Mouse (Mus musculus): Measurements from ENCODE around the gene Car15. TPM values are rescaled to one million over a fixed set of nuclear protein-coding genes. Genes with fewer than 3 reads are reported as not detected.

The Car15 gene
- polyA plus RNA-seq (2014; fragmentation: Nextera tagmentation; extraction: Ambion mirVana) = 2.5 and 3.4 TPM in 2 replicates

- no peaks in the 10 kb centered on the region for H3K9me3 ChIP-seq (ENCODE audit: control insufficient read depth, low read length)
- H3K4me3 ChIP-seq (replicated peaks; ENCODE audit: low read length) = no peak within 1 kb of the TSS
- peaks cover 9% of the 10 kb centered on the region; the same call in 1 of the 2 replicates for H3K4me1 ChIP-seq (replicated peaks; ENCODE audit: control insufficient read depth, insufficient read depth, low read length)
- ATAC-seq (ENCODE audit: low FRiP score) (no peak), DNase-seq (ENCODE audit: low spot score) (no peak)
- no peak within 1 kb of the TSS for H3K27ac ChIP-seq
- 85% methylated on average over 6 of the region's 6 CpGs for WGBS
- H3K27me3 ChIP-seq (ENCODE audit: control insufficient read depth, insufficient read depth, low read length) = peaks cover 12% of the 10 kb centered on the region; the same call in 1 of the 2 replicates
- H3K9ac ChIP-seq = no peak within 1 kb of the TSS
- H3K36me3 ChIP-seq (replicated peaks; ENCODE audit: control insufficient read depth, insufficient read depth) = peaks cover 46% of the 10 kb centered on the region
- no peak within 1 kb of the TSS for H3K4me2 ChIP-seq (replicated peaks)
Measured at GRCm38 (mm10) chr16:17838051-17838450, at the start of gene Car15. TSS of gene Car15 (minus strand) at chr16:17838364.

DNA sequence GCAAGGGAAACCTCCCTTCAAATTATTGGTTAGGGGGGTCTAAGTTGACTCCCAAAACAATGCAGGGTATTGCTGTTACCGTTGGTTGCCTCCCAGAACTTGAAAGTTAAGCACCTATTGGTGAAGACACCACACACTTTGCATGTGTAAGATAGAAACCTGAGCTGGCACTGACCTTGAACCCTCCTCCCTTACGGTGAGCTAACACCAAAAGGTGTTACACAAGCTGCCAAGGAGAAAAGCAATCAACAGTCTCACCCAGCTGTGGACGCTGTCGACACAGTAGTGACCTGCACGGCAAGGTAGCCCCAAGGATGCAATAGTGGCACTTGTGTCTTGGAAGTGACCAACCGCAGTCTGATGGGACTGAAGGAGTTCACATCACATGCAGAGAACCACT is 46.0 kb upstream of the Car15 start:
- no peak for DNase-seq (ENCODE audit: low spot score)
- ATAC-seq (ENCODE audit: low FRiP score) = no peak

DNA sequence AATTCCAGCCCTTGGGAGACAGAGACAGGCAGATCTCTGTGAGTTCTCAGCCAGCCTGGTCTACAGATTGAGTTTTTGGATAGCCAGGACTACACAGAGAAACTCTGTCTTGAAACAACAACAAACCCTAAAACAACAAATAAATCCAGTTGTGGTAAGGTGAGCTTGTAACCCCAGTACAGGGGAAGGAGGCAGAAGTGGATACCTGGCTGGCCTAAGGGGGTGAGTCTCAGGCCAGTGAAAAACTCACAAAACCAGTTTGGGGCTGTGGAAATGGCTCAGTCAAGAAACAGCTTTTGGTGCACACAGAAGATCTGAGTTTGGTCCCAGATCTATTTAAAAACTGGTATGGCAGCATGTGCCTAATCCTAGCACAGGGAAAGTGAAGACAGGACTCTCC is 44.0 kb upstream of the Car15 start:
- Histone ChIP-seq H3K9me3 (ENCODE audit: control insufficient read depth, low read length) (no peaks in the 10 kb centered on the region), H3K4me2 (replicated peaks) (no peak overlapping the region), H3K4me1 (replicated peaks; ENCODE audit: control insufficient read depth, insufficient read depth, low read length) (peaks cover 9% of the 10 kb centered on the region; the same call in 1 of the 2 replicates), H3K4me3 (replicated peaks; ENCODE audit: low read length) (no peak overlapping the region), H3K9ac (no peak overlapping the region), H3K27ac (no peak overlapping the region), H3K36me3 (replicated peaks; ENCODE audit: control insufficient read depth, insufficient read depth) (0 out of 2 replicates have a peak, but pooled peaks cover 6% of the 10 kb centered on the region), H3K27me3 (ENCODE audit: control insufficient read depth, insufficient read depth, low read length) (no peaks in the 10 kb centered on the region)
- ATAC-seq (ENCODE audit: low FRiP score) = no peak
- no peak for DNase-seq (ENCODE audit: low spot score)

More for the DNA sequence above, 46.0 kb upstream of the Car15 start:
- no peaks in the 10 kb centered on the region for H3K9me3 ChIP-seq (ENCODE audit: control insufficient read depth, low read length)
- peaks cover 9% of the 10 kb centered on the region; the same call in 1 of the 2 replicates for H3K4me1 ChIP-seq (replicated peaks; ENCODE audit: control insufficient read depth, insufficient read depth, low read length)
- H3K4me2 ChIP-seq (replicated peaks) = no peak overlapping the region
- H3K27me3 ChIP-seq (ENCODE audit: control insufficient read depth, insufficient read depth, low read length) = no peaks in the 10 kb centered on the region
- 0 out of 2 replicates have a peak, but pooled peaks cover 6% of the 10 kb centered on the region for H3K36me3 ChIP-seq (replicated peaks; ENCODE audit: control insufficient read depth, insufficient read depth)
- H3K9ac ChIP-seq = no peak overlapping the region
- no peak overlapping the region for H3K4me3 ChIP-seq (replicated peaks; ENCODE audit: low read length)
- H3K27ac ChIP-seq = no peak overlapping the region
- WGBS = 90% methylated on average over 6 of the region's 6 CpGs

- DNase-seq (ENCODE audit: low spot score) = no peak
- H3K9me3 ChIP-seq (ENCODE audit: control insufficient read depth, low read length) = no peaks in the 10 kb centered on the region
- 95% methylated on average over 4 of the region's 4 CpGs for WGBS
- H3K4me3 ChIP-seq (replicated peaks; ENCODE audit: low read length) = no peak overlapping the region
- no peaks in the 10 kb centered on the region for H3K4me1 ChIP-seq (replicated peaks; ENCODE audit: control insufficient read depth, insufficient read depth, low read length)
- no peak overlapping the region for H3K27ac ChIP-seq
- H3K27me3 ChIP-seq (ENCODE audit: control insufficient read depth, insufficient read depth, low read length) = no peaks in the 10 kb centered on the region
- H3K4me2 ChIP-seq (replicated peaks) = no peak overlapping the region
- H3K36me3 ChIP-seq (replicated peaks; ENCODE audit: control insufficient read depth, insufficient read depth) = 0 out of 2 replicates have a peak, but pooled peaks cover 6% of the 10 kb centered on the region
- ATAC-seq (ENCODE audit: low FRiP score) = no peak
- H3K9ac ChIP-seq = no peak overlapping the region
Measured at GRCm38 (mm10) chr16:17879571-17879970, 41.4 kb upstream of the Car15 start.

DNA sequence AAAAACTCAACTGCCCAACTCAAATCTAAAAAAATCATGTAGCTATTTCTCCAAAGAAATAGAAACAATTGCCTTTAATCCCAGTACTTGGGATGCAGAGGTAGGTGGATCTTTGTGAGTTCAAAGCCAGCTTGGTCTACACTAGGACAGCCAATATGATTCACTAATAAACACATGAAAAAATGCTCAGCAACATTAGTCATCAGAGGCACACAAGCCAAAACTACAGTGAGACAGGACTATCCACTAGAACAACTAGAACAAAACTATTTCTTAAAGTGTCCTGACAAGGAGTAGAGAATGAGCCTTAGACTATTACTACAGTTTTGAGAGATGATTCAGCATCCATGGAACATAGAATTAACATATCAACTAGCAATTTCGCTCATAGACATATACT is 37.9 kb upstream of the Car15 start:
- no peak for ATAC-seq (ENCODE audit: low FRiP score)
- Histone ChIP-seq H3K4me1 (replicated peaks; ENCODE audit: control insufficient read depth, insufficient read depth, low read length) (no peaks in the 10 kb centered on the region), H3K27ac (no peak overlapping the region), H3K27me3 (ENCODE audit: control insufficient read depth, insufficient read depth, low read length) (no peaks in the 10 kb centered on the region), H3K9me3 (ENCODE audit: control insufficient read depth, low read length) (no peaks in the 10 kb centered on the region), H3K9ac (no peak overlapping the region), H3K4me3 (replicated peaks; ENCODE audit: low read length) (no peak overlapping the region), H3K4me2 (replicated peaks) (no peak overlapping the region), H3K36me3 (replicated peaks; ENCODE audit: control insufficient read depth, insufficient read depth) (peaks cover 16% of the 10 kb centered on the region)
- 93% methylated on average over 1 of the region's 1 CpGs for WGBS
- no peak for DNase-seq (ENCODE audit: low spot score)

- H3K4me3 ChIP-seq (replicated peaks; ENCODE audit: low read length) = no peak overlapping the region
- no peak overlapping the region for H3K27ac ChIP-seq
- DNase-seq (ENCODE audit: low spot score) (no peak), ATAC-seq (ENCODE audit: low FRiP score) (no peak)
- no peak overlapping the region for H3K4me2 ChIP-seq (replicated peaks)
- no peaks in the 10 kb centered on the region for H3K27me3 ChIP-seq (ENCODE audit: control insufficient read depth, insufficient read depth, low read length)
- no peaks in the 10 kb centered on the region for H3K4me1 ChIP-seq (replicated peaks; ENCODE audit: control insufficient read depth, insufficient read depth, low read length)
- H3K9ac ChIP-seq = no peak overlapping the region
- WGBS = 82% methylated on average over 4 of the region's 4 CpGs
- H3K36me3 ChIP-seq (replicated peaks; ENCODE audit: control insufficient read depth, insufficient read depth) = peaks cover 25% of the 10 kb centered on the region
- H3K9me3 ChIP-seq (ENCODE audit: control insufficient read depth, low read length) = no peaks in the 10 kb centered on the region
Measured at GRCm38 (mm10) chr16:17875174-17875573, 37.0 kb upstream of the Car15 start.

DNA sequence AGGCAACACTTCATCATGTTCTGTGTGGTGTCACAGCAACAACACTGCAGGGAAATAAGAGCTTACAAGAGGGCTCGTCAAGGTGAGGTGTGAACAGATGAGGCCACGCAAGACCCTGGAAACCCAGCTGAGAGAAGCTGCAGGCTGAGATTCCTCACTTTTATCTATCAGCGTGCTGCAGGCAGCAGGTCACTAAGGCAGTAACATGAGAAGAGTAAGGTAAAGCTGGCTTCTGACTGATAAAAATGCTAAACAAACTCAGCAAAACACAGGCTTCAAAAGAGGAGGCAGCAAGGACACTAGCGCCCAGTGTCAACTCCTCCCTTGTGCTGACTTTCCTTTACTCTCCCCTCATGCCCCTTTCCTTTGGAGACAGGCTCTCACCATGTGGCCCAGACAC is 34.8 kb upstream of the Car15 start:
- no peak overlapping the region for H3K9ac ChIP-seq
- no peak overlapping the region for H3K4me2 ChIP-seq (replicated peaks)
- no peak overlapping the region for H3K4me3 ChIP-seq (replicated peaks; ENCODE audit: low read length)
- ATAC-seq (ENCODE audit: low FRiP score) (no peak), DNase-seq (ENCODE audit: low spot score) (no peak)
- no peaks in the 10 kb centered on the region for H3K4me1 ChIP-seq (replicated peaks; ENCODE audit: control insufficient read depth, insufficient read depth, low read length)
- H3K36me3 ChIP-seq (replicated peaks; ENCODE audit: control insufficient read depth, insufficient read depth) = peaks cover 38% of the 10 kb centered on the region
- 77% methylated on average over 4 of the region's 4 CpGs for WGBS
- no peaks in the 10 kb centered on the region for H3K9me3 ChIP-seq (ENCODE audit: control insufficient read depth, low read length)
- H3K27me3 ChIP-seq (ENCODE audit: control insufficient read depth, insufficient read depth, low read length) = no peaks in the 10 kb centered on the region
- no peak overlapping the region for H3K27ac ChIP-seq

- DNase-seq (ENCODE audit: low spot score) = no peak
- Histone ChIP-seq H3K9ac (no peak overlapping the region), H3K4me3 (replicated peaks; ENCODE audit: low read length) (no peak overlapping the region), H3K4me1 (replicated peaks; ENCODE audit: control insufficient read depth, insufficient read depth, low read length) (no peaks in the 10 kb centered on the region), H3K27ac (no peak overlapping the region), H3K9me3 (ENCODE audit: control insufficient read depth, low read length) (no peaks in the 10 kb centered on the region), H3K36me3 (replicated peaks; ENCODE audit: control insufficient read depth, insufficient read depth) (peaks cover 38% of the 10 kb centered on the region), H3K4me2 (replicated peaks) (no peak overlapping the region), H3K27me3 (ENCODE audit: control insufficient read depth, insufficient read depth, low read length) (no peaks in the 10 kb centered on the region)
- WGBS = 94% methylated on average over 5 of the region's 5 CpGs
- ATAC-seq (ENCODE audit: low FRiP score) = no peak
Measured at GRCm38 (mm10) chr16:17871248-17871647, 33.1 kb upstream of the Car15 start.

- WGBS = 73% methylated on average over 6 of the region's 6 CpGs
- Histone ChIP-seq H3K9ac (no peak overlapping the region), H3K9me3 (ENCODE audit: control insufficient read depth, low read length) (no peaks in the 10 kb centered on the region), H3K4me2 (replicated peaks) (no peak overlapping the region), H3K4me3 (replicated peaks; ENCODE audit: low read length) (no peak overlapping the region), H3K4me1 (replicated peaks; ENCODE audit: control insufficient read depth, insufficient read depth, low read length) (no peaks in the 10 kb centered on the region), H3K36me3 (replicated peaks; ENCODE audit: control insufficient read depth, insufficient read depth) (peaks cover 32% of the 10 kb centered on the region), H3K27ac (no peak overlapping the region), H3K27me3 (ENCODE audit: control insufficient read depth, insufficient read depth, low read length) (no peaks in the 10 kb centered on the region)
- DNase-seq (ENCODE audit: low spot score) (no peak), ATAC-seq (ENCODE audit: low FRiP score) (no peak)
Measured at GRCm38 (mm10) chr16:17865770-17866169, 27.6 kb upstream of the Car15 start.

DNA sequence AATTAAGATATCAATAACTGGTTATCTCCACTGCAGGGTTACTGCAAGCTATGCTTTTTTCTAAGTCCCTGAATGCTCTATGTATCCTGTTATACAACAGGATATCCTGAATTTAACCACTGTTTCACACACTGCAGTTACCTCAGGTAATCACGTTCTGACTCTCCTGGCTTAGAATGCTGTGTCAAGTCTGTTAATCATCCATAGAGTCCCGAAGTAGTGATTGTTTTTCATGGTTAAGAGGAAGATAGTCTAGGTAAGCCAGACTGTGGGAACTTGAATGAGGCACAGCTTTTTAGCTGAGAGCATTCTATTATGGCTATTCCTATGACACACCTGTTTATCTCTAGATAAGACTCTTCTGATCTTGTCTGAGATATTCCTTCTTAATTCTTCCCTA is 27.1 kb upstream of the Car15 start:
- Histone ChIP-seq H3K4me1 (replicated peaks; ENCODE audit: control insufficient read depth, insufficient read depth, low read length) (no peaks in the 10 kb centered on the region), H3K36me3 (replicated peaks; ENCODE audit: control insufficient read depth, insufficient read depth) (peaks cover 32% of the 10 kb centered on the region), H3K4me2 (replicated peaks) (no peak overlapping the region), H3K27ac (no peak overlapping the region), H3K27me3 (ENCODE audit: control insufficient read depth, insufficient read depth, low read length) (no peaks in the 10 kb centered on the region), H3K9ac (no peak overlapping the region), H3K4me3 (replicated peaks; ENCODE audit: low read length) (no peak overlapping the region), H3K9me3 (ENCODE audit: control insufficient read depth, low read length) (no peaks in the 10 kb centered on the region)
- no peak for ATAC-seq (ENCODE audit: low FRiP score)
- no peak for DNase-seq (ENCODE audit: low spot score)
- WGBS = 92% methylated on average over 2 of the region's 2 CpGs

All from hindbrain, embryonic 14.5 days (tissue).